Mouse (Mus musculus): Measurements from ENCODE around the gene Olfr391-ps. TPM values are rescaled to one million over a fixed set of nuclear protein-coding genes. Genes with fewer than 3 reads are reported as not detected.

Olfr391-ps gene
- total RNA-seq (2022): not detected

GRCm38 (mm10) chr11:73802952-73803351, at the start of gene Olfr391-ps:
Gene Olfr391-ps, minus strand, starts transcription at chr11:73803052.
- no peak for DNase-seq (ENCODE audit: low spot score in 2 of 2)

- DNase-seq (ENCODE audit: low spot score in 2 of 2): no peak
These were observed 48.5 kb upstream of the Olfr391-ps start, which contains the start of gene Olfr393 for GRCm38 (mm10) chr11:73851354-73851753. Gene Olfr393, minus strand, starts transcription at chr11:73851454.

GRCm38 (mm10) chr11:73816949-73817348, 14.1 kb upstream of the Olfr391-ps start, which contains the start of gene Olfr392:
Gene Olfr392, minus strand, starts transcription at chr11:73817049.
- no peak for DNase-seq (ENCODE audit: low spot score in 2 of 2)

GRCm38 (mm10) chr11:73782664-73783063, 20.2 kb downstream of the Olfr391-ps start, which contains the start of gene Olfr390:
Gene Olfr390, plus strand, starts transcription at chr11:73782964.
- DNase-seq (ENCODE audit: low spot score in 2 of 2): no peak

GRCm38 (mm10) chr11:73780613-73781012, 22.2 kb downstream of the Olfr391-ps start, which contains the start of gene Olfr389:
Gene Olfr389, minus strand, starts transcription at chr11:73780713.
- DNase-seq (ENCODE audit: low spot score in 2 of 2): no peak

GRCm38 (mm10) chr11:73759115-73759514, 43.7 kb downstream of the Olfr391-ps start:
- no peak for DNase-seq (ENCODE audit: low spot score in 2 of 2)

Other genes starting within 250 kb of the Olfr391-ps start
- not detected for gene Olfr385, start 210.0 kb downstream of the Olfr391-ps start, total RNA-seq (2022)
- not detected for gene Olfr384, start 204.5 kb downstream of the Olfr391-ps start, total RNA-seq (2022)
- not detected for gene Zfp735, start 114.3 kb downstream of the Olfr391-ps start, total RNA-seq (2022)
- not detected for gene Olfr389, start 22.3 kb downstream of the Olfr391-ps start, total RNA-seq (2022)
- not detected for gene Olfr390, start 20.1 kb downstream of the Olfr391-ps start, total RNA-seq (2022)
- not detected for gene Olfr392, start 14.0 kb upstream of the Olfr391-ps start, total RNA-seq (2022)
- gene Olfr393, start 48.4 kb upstream of the Olfr391-ps start, total RNA-seq (2022): not detected
- gene Olfr394, start 87.7 kb upstream of the Olfr391-ps start, total RNA-seq (2022): not detected
- not detected for gene Olfr395, start 106.2 kb upstream of the Olfr391-ps start, total RNA-seq (2022)
- not detected for gene Olfr23, start 133.6 kb upstream of the Olfr391-ps start, total RNA-seq (2022)
- not detected for gene Olfr397, start 157.8 kb upstream of the Olfr391-ps start, total RNA-seq (2022)
- gene Olfr398, start 187.4 kb upstream of the Olfr391-ps start, total RNA-seq (2022): not detected